Mouse (Mus musculus): ENCODE results near the gene Dnaaf5.

- TF ChIP-seq CTCF (IDR thresholded peaks at IDR 0.05; ENCODE audit: borderline replicate concordance, extremely low read depth, insufficient read depth, insufficient read length) (no peak), POLR2A (IDR thresholded peaks at IDR 0.05; ENCODE audit: borderline replicate concordance, extremely low read depth, insufficient read depth, insufficient read length, poor library complexity, severe bottlenecking) (no peak)
Observed at GRCm38 (mm10) chr5:139110140-139110855, 39.7 kb upstream of the Dnaaf5 start.
